In the genomic region with DNA sequence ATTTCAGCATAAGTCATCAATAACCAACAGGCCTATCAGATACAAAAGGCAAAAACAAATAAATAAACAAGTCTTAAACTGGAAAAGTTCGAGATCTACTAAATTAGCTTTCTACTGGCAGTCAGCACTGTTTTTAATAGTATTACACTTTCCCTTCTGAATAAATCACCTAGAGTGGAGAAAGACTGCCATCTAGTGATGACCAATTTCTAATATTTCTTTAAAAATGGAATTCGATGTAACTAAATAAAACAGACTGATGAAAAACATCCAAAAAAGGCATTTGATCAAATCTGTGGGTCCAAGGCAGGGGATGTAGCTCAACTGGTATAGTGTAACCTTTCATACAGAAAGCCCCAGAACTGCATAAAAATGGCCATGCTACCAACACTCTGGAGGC, we compare ENCODE assay signal across 11 mouse cellular contexts. TPM values are rescaled to one million over a fixed set of nuclear protein-coding genes. Genes with fewer than 3 reads are reported as not detected.
DNase-seq lines count a peak whose midpoint lies in the region; ATAC-seq and TF ChIP-seq lines count a peak whose summit lies in the region.
"Had no signal": no experiment of that assay in that cellular context is flagged by ENCODE, and none has a peak within 500 bp of the region (broad histone marks: within the 10 kb centered on the region; RNA-seq: fewer than 3 reads in every experiment).

No protein-coding gene starts in this region.

- DNase-seq in hindbrain, postnatal 0 days (ENCODE audit: low spot score), result peak; percentile 63
- no peak for DNase-seq in hindbrain, embryonic 11.5 days (ENCODE audit: low spot score)
- peak; percentile 75 for DNase-seq in midbrain, embryonic 14.5 days
- DNase-seq in c-Kit-positive CD71-negative TER-119-negative erythroid progenitor cells, embryonic 14.5 days (ENCODE audit: low read depth), result peak; percentile 4
- DNase-seq in adrenal gland, postnatal 36 days, result no peak
- DNase-seq in left cerebral cortex, postnatal 25 days (ENCODE audit: low spot score in 2 of 2), result no peak
- DNase-seq: gastrocnemius, postnatal 10 days; right cerebral cortex, postnatal 4 days; thymus, adult 2 months had no signal

- no peak for ATAC-seq in hindbrain, postnatal 0 days
- no peak for ATAC-seq in hindbrain, embryonic 11.5 days (ENCODE audit: low FRiP score)
- ATAC-seq in midbrain, embryonic 14.5 days (ENCODE audit: low FRiP score, low TSS enrichment), result no peak
- ATAC-seq in midbrain, embryonic 13.5 days, result no peak

- TF ChIP-seq CTCF in hindbrain, postnatal 0 days (IDR thresholded peaks at IDR 0.05; ENCODE audit: low read depth), result peak; percentile 54

- H3K27ac ChIP-seq in hindbrain, postnatal 0 days, result no peak overlapping the region
- H3K27ac ChIP-seq in hindbrain, embryonic 11.5 days (ENCODE audit: low read depth, low read length), result no peak overlapping the region
- no peak overlapping the region for H3K27ac ChIP-seq in midbrain, embryonic 14.5 days (replicated peaks; ENCODE audit: low read depth, low read length)
- no peak overlapping the region for H3K27ac ChIP-seq in midbrain, embryonic 13.5 days
- H3K27ac ChIP-seq: neural tube, embryonic 12.5 days had no signal

- no peak overlapping the region for H3K4me3 ChIP-seq in hindbrain, postnatal 0 days (ENCODE audit: low read length)
- H3K4me3 ChIP-seq in hindbrain, embryonic 11.5 days (ENCODE audit: low read depth, low read length), result no peak overlapping the region
- H3K4me3 ChIP-seq in midbrain, embryonic 14.5 days (replicated peaks; ENCODE audit: low read depth, low read length), result no peak overlapping the region
- H3K4me3 ChIP-seq in midbrain, embryonic 13.5 days (replicated peaks), result no peak overlapping the region
- H3K4me3 ChIP-seq: neural tube, embryonic 12.5 days had no signal

- H3K36me3 ChIP-seq in hindbrain, postnatal 0 days (ENCODE audit: insufficient read depth, low read length), result no peaks in the 10 kb centered on the region
- H3K36me3 ChIP-seq in hindbrain, embryonic 11.5 days (ENCODE audit: control insufficient read depth, insufficient read depth, low read length), result no peaks in the 10 kb centered on the region
- no peaks in the 10 kb centered on the region for H3K36me3 ChIP-seq in midbrain, embryonic 14.5 days (ENCODE audit: control insufficient read depth, insufficient read depth, low read length)
- no peaks in the 10 kb centered on the region for H3K36me3 ChIP-seq in midbrain, embryonic 13.5 days
- H3K36me3 ChIP-seq: neural tube, embryonic 12.5 days had no signal

- WGBS in hindbrain, postnatal 0 days, result 28% methylated on average over 2 of the region's 2 CpGs
- WGBS in hindbrain, embryonic 11.5 days, result 53% methylated on average over 2 of the region's 2 CpGs
- 43% methylated on average over 2 of the region's 2 CpGs for WGBS in midbrain, embryonic 14.5 days
- 47% methylated on average over 2 of the region's 2 CpGs for WGBS in midbrain, embryonic 13.5 days

- H3K9me3 ChIP-seq in hindbrain, postnatal 0 days (ENCODE audit: low read length), result no peaks in the 10 kb centered on the region
- no peaks in the 10 kb centered on the region for H3K9me3 ChIP-seq in hindbrain, embryonic 11.5 days (ENCODE audit: control insufficient read depth, low read length)
- H3K9me3 ChIP-seq in midbrain, embryonic 14.5 days (ENCODE audit: control insufficient read depth, low read length), result no peaks in the 10 kb centered on the region
- H3K9me3 ChIP-seq in midbrain, embryonic 13.5 days, result no peaks in the 10 kb centered on the region
- H3K9me3 ChIP-seq: neural tube, embryonic 12.5 days had no signal

- H3K9ac ChIP-seq in hindbrain, postnatal 0 days (replicated peaks; ENCODE audit: low read length), result no peak overlapping the region
- H3K9ac ChIP-seq in hindbrain, embryonic 11.5 days (ENCODE audit: low read depth, low read length), result no peak overlapping the region
- H3K9ac ChIP-seq in midbrain, embryonic 14.5 days (replicated peaks; ENCODE audit: low read length), result no peak overlapping the region
- H3K9ac ChIP-seq in midbrain, embryonic 13.5 days (replicated peaks), result no peak overlapping the region
- H3K9ac ChIP-seq: neural tube, embryonic 12.5 days had no signal

- no peaks in the 10 kb centered on the region for H3K27me3 ChIP-seq in hindbrain, postnatal 0 days (ENCODE audit: insufficient read depth, low read length)
- H3K27me3 ChIP-seq in hindbrain, embryonic 11.5 days (ENCODE audit: control insufficient read depth, insufficient read depth, low read length), result no peaks in the 10 kb centered on the region
- H3K27me3 ChIP-seq in midbrain, embryonic 14.5 days (ENCODE audit: control insufficient read depth, insufficient read depth, low read length), result no peaks in the 10 kb centered on the region
- H3K27me3 ChIP-seq in midbrain, embryonic 13.5 days, result no peaks in the 10 kb centered on the region
- H3K27me3 ChIP-seq: neural tube, embryonic 12.5 days had no signal

- H3K4me2 ChIP-seq in hindbrain, postnatal 0 days (ENCODE audit: low read depth, low read length), result no peak overlapping the region
- H3K4me2 ChIP-seq in hindbrain, embryonic 11.5 days (replicated peaks; ENCODE audit: low read depth, low read length), result no peak overlapping the region
- no peak overlapping the region for H3K4me2 ChIP-seq in midbrain, embryonic 14.5 days (ENCODE audit: low read length)
- no peak overlapping the region for H3K4me2 ChIP-seq in midbrain, embryonic 13.5 days (replicated peaks)
- H3K4me2 ChIP-seq: neural tube, embryonic 12.5 days had no signal

- intact Hi-C loops in left cerebral cortex, postnatal 25 days (cut with DNase I), result loop anchor here (5.0 to 10.0 kb wide), 2 partner anchors 422 to 925 kb away; a partner anchor contains a TSS

- H3K4me1 ChIP-seq in hindbrain, postnatal 0 days (ENCODE audit: insufficient read depth, low read length), result no peaks in the 10 kb centered on the region
- no peaks in the 10 kb centered on the region for H3K4me1 ChIP-seq in hindbrain, embryonic 11.5 days (replicated peaks; ENCODE audit: control insufficient read depth, insufficient read depth, low read length)
- H3K4me1 ChIP-seq in midbrain, embryonic 14.5 days (ENCODE audit: control insufficient read depth, insufficient read depth, low read length), result no peaks in the 10 kb centered on the region
- peaks cover 7% of the 10 kb centered on the region; the same call in 1 of the 2 replicates for H3K4me1 ChIP-seq in midbrain, embryonic 13.5 days (replicated peaks)
- H3K4me1 ChIP-seq: neural tube, embryonic 12.5 days had no signal

RNA-seq across cellular contexts. Expression of a gene that starts 52.3 kb away (rescaled TPM):
- 38.1 and 40.8 TPM in 2 replicates for total RNA-seq in hindbrain, postnatal 0 days (2014; rRNA removed)
- 32.8 and 36.2 TPM in 2 replicates for polyA plus RNA-seq in hindbrain, postnatal 0 days (2015; fragmentation: Nextera tagmentation; extraction: Ambion mirVana)
- 36.0 and 46.4 TPM in 2 replicates for polyA plus RNA-seq in hindbrain, embryonic 11.5 days (2014; fragmentation: Nextera tagmentation; extraction: Ambion mirVana)
- polyA plus RNA-seq in midbrain, embryonic 14.5 days (2014; fragmentation: Nextera tagmentation; extraction: Ambion mirVana), result 54.5 and 64.9 TPM in 2 replicates
- polyA plus RNA-seq in midbrain, embryonic 13.5 days (2015; fragmentation: Nextera tagmentation; extraction: Ambion mirVana), result 46.8 and 52.2 TPM in 2 replicates
- total RNA-seq in adrenal gland, postnatal 36 days (2021), result 10 to 100 TPM; 41.8 to 44.0 TPM
- 10 to 100 TPM; 81.3 to 85.1 TPM for total RNA-seq in left cerebral cortex, postnatal 25 days (2021)

Comparison
In these comparisons a context has a peak if more than half of its experiments do, and no peak if none do; other contexts are left out.
1. DNase-seq: peak in hindbrain, postnatal 0 days (single experiment), midbrain, embryonic 14.5 days (single experiment) and c-Kit-positive CD71-negative TER-119-negative erythroid progenitor cells, embryonic 14.5 days (single experiment); none in hindbrain, embryonic 11.5 days (single experiment), adrenal gland, postnatal 36 days (0 of 2) and left cerebral cortex, postnatal 25 days (0 of 2).